Mouse (Mus musculus): ENCODE results near the gene Rbm14. TPM values are rescaled to one million over a fixed set of nuclear protein-coding genes. Genes with fewer than 3 reads are reported as not detected.

The Rbm14 gene
- 91.7 and 99.1 TPM in 2 replicates for total RNA-seq (2012; rRNA removed)

DNA sequence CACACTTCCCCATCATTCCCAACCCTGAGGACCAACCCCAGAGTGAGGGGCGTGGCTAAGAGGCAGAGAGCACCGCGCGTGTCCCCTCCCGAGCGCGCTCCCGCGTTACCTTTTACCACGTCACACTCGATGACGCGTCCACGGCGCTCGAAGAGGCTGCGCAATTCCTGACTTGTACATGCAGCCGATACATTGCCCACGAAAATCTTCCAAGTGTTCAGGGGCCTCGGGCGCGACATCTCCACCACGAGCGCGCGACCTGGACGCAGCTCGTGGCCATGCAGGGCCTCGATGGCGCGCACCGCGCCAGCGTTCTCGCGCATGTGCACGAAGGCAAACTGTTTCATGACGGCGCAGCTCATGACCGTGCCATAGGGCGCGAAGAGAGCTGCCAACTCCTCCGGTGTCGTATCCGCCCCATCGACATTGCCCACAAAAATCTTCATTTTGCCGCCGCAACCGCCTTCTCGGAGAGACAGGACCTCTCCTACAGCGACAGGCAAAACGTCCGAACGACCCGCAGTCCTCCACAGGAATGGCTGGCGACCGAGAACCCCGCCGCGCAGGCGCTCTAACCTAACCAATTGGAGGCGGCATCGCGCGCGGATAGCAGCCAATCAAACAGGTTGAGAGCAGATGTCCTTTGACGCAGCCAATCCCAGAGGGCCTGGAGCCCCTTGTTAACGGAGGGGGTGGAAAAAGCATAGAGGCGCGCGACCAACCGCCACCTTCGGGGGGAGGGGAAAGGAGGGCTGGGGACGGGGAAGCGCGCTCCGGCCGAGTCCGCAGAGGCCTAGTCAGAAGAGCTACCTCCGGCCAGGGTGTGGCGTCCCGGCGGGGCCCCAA, at the start of gene Rbm14, which contains the start of gene Gm21992:
TSS of gene Rbm14 (minus strand) at position 572 of the 846 bp plus-strand sequence.
TSS of gene Gm21992 (minus strand) at position 550 of the 846 bp plus-strand sequence.
- Histone ChIP-seq H3K36me3 (ENCODE audit: control insufficient read depth, insufficient read depth, low read length, poor library complexity, severe bottlenecking) (peaks cover 2% of the 10 kb centered on the region; the same call in 1 of the 2 replicates), H3K9ac (ENCODE audit: insufficient read depth, low read depth, low read length, poor library complexity, severe bottlenecking) (peak within 1 kb of the TSS; percentile 97), H3K27ac (ENCODE audit: insufficient read depth, low read depth, low read length, poor library complexity, severe bottlenecking) (peak within 1 kb of the TSS; percentile 100), H3K4me1 (ENCODE audit: control insufficient read depth in 2 of 2, insufficient read depth in 2 of 2, low read length in 2 of 2, poor library complexity in 1 of 2) (peaks cover 3 to 4% of the 10 kb centered on the region in 2 experiments; a peak in 3 of 4 replicates), H3K9me3 (ENCODE audit: control insufficient read depth, insufficient read depth, low read depth, low read length) (no peaks in the 10 kb centered on the region), H3K4me3 (ENCODE audit: insufficient read depth in 1 of 2, low read depth in 1 of 2, low read length in 2 of 2, poor library complexity in 1 of 2, severe bottlenecking in 1 of 2) (peak within 1 kb of the TSS; percentile 77 to 94)
- in situ Hi-C loops (cut with MboI; ENCODE audit: low sequenced_read_pairs in 2 of 2, unreplicated experiment in 2 of 2): no loop called here
- peak; percentile 98 for DNase-seq (ENCODE audit: low read depth, low spot score)
- TF ChIP-seq MAFK (IDR thresholded peaks at IDR 0.05; ENCODE audit: insufficient read depth, low read depth, low read length) (no peak), CHD2 (IDR thresholded peaks at IDR 0.05; ENCODE audit: low read depth, low read length) (0 out of 2 replicates have a peak, but pooled peaks have one; percentile 42), ZC3H11A (IDR thresholded peaks at IDR 0.05; ENCODE audit: borderline replicate concordance, low read depth, low read length) (no peak), ZNF384 (IDR thresholded peaks at IDR 0.05; ENCODE audit: low read depth, low read length) (no peak), HCFC1 (IDR thresholded peaks at IDR 0.05; ENCODE audit: borderline replicate concordance, insufficient read depth, low read length) (peak; percentile 8; the same call in 1 of the 2 replicates)

DNA sequence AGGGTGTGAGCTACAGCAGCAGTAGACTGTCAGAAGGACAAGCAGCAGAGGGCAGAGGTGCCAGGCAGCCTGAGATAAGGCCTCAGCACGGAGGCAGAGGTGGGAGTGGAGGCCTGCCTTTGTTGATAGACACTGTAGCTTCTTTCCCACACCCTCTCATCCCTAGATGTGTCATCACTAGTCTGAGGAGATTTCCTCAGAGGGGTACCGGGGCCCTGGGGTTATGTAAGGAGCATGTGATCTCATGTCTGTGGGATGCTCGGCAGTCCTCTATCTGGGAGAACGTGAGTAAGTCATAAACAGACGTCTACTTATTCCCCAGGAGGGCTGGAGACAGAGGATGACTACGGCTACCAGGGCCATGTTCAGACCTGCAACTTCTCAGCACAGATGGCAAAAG, 47.6 kb upstream of the Rbm14 start:
- Histone ChIP-seq H3K36me3 (ENCODE audit: control insufficient read depth, insufficient read depth, low read length, poor library complexity, severe bottlenecking) (no peaks in the 10 kb centered on the region; the same call in 1 of the 2 replicates), H3K9ac (ENCODE audit: insufficient read depth, low read depth, low read length, poor library complexity, severe bottlenecking) (no peak overlapping the region), H3K4me3 (ENCODE audit: insufficient read depth in 1 of 2, low read depth in 1 of 2, low read length in 2 of 2, poor library complexity in 1 of 2, severe bottlenecking in 1 of 2) (no peak overlapping the region), H3K27ac (ENCODE audit: insufficient read depth, low read depth, low read length, poor library complexity, severe bottlenecking) (no peak overlapping the region), H3K4me1 (ENCODE audit: control insufficient read depth in 2 of 2, insufficient read depth in 2 of 2, low read length in 2 of 2, poor library complexity in 1 of 2) (peaks cover 0 to 6% of the 10 kb centered on the region in 2 experiments; a peak in 1 of 4 replicates), H3K9me3 (ENCODE audit: control insufficient read depth, insufficient read depth, low read depth, low read length) (no peaks in the 10 kb centered on the region)
- in situ Hi-C loops (cut with MboI; ENCODE audit: low sequenced_read_pairs in 2 of 2, unreplicated experiment in 2 of 2): no loop called here
- no peak for DNase-seq (ENCODE audit: low read depth, low spot score)
- no peak for TF ChIP-seq ZC3H11A (IDR thresholded peaks at IDR 0.05; ENCODE audit: borderline replicate concordance, low read depth, low read length)
- TF ChIP-seq ZNF384 (IDR thresholded peaks at IDR 0.05; ENCODE audit: low read depth, low read length): no peak
- no peak for TF ChIP-seq MAFK (IDR thresholded peaks at IDR 0.05; ENCODE audit: insufficient read depth, low read depth, low read length)
- no peak for TF ChIP-seq HCFC1 (IDR thresholded peaks at IDR 0.05; ENCODE audit: borderline replicate concordance, insufficient read depth, low read length)
- no peak for TF ChIP-seq CHD2 (IDR thresholded peaks at IDR 0.05; ENCODE audit: low read depth, low read length)

DNA sequence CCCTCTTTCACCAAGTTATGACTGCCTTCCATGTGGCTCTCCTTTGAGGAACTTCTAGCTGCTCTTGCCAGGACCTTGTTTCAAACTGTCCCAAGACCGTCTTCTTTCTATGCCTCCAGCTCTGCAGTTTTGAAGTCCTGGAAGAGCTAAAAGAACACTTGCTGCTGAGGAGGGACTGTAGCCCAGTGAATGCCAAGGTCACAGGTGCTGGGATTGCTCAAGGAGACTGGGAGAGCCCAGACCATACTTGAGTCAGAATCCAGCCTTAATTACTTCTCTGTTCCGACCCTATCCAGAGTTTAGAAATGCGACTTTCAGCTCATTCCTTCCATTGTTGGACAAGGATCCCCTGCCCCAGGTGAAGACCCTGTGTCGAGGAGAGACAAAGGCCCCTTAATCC, 44.5 kb upstream of the Rbm14 start:
- H3K4me1 ChIP-seq (ENCODE audit: control insufficient read depth in 2 of 2, insufficient read depth in 2 of 2, low read length in 2 of 2, poor library complexity in 1 of 2): peaks cover 2 to 7% of the 10 kb centered on the region in 2 experiments; a peak in 3 of 4 replicates
- H3K9me3 ChIP-seq (ENCODE audit: control insufficient read depth, insufficient read depth, low read depth, low read length): no peaks in the 10 kb centered on the region
- no peak overlapping the region for H3K4me3 ChIP-seq (ENCODE audit: insufficient read depth in 1 of 2, low read depth in 1 of 2, low read length in 2 of 2, poor library complexity in 1 of 2, severe bottlenecking in 1 of 2)
- no peak overlapping the region for H3K9ac ChIP-seq (ENCODE audit: insufficient read depth, low read depth, low read length, poor library complexity, severe bottlenecking)
- H3K27ac ChIP-seq (ENCODE audit: insufficient read depth, low read depth, low read length, poor library complexity, severe bottlenecking): no peak overlapping the region
- in situ Hi-C loops (cut with MboI; ENCODE audit: low sequenced_read_pairs in 2 of 2, unreplicated experiment in 2 of 2): no loop called here
- no peaks in the 10 kb centered on the region for H3K36me3 ChIP-seq (ENCODE audit: control insufficient read depth, insufficient read depth, low read length, poor library complexity, severe bottlenecking)
- TF ChIP-seq MAFK (IDR thresholded peaks at IDR 0.05; ENCODE audit: insufficient read depth, low read depth, low read length) (no peak), ZC3H11A (IDR thresholded peaks at IDR 0.05; ENCODE audit: borderline replicate concordance, low read depth, low read length) (no peak), HCFC1 (IDR thresholded peaks at IDR 0.05; ENCODE audit: borderline replicate concordance, insufficient read depth, low read length) (no peak)
- no peak for DNase-seq (ENCODE audit: low read depth, low spot score)

DNA sequence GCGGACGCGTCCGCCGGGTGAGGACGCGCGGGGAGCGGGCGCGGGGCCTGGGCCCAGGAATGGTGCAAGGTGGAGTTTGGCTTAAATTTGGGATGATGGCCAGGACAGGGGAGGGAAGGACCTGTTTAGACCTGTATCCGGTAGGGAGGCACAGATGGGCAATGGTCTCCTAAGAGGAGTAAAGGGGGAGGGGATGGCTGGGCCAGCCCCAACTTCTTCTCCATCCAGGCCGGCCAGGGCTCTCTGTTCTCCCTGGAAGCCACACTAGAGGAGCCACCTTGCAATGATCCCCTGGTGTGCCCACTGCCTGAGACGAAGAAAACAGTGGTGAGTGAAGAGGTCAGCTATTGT, 44.0 kb upstream of the Rbm14 start:
- Histone ChIP-seq H3K4me3 (ENCODE audit: insufficient read depth in 1 of 2, low read depth in 1 of 2, low read length in 2 of 2, poor library complexity in 1 of 2, severe bottlenecking in 1 of 2) (peak overlapping the region; percentile 67 to 73), H3K9me3 (ENCODE audit: control insufficient read depth, insufficient read depth, low read depth, low read length) (no peaks in the 10 kb centered on the region), H3K27ac (ENCODE audit: insufficient read depth, low read depth, low read length, poor library complexity, severe bottlenecking) (no peak overlapping the region), H3K4me1 (ENCODE audit: control insufficient read depth in 2 of 2, insufficient read depth in 2 of 2, low read length in 2 of 2, poor library complexity in 1 of 2) (peaks cover 7% of the 10 kb centered on the region in 2 experiments), H3K36me3 (ENCODE audit: control insufficient read depth, insufficient read depth, low read length, poor library complexity, severe bottlenecking) (no peaks in the 10 kb centered on the region), H3K9ac (ENCODE audit: insufficient read depth, low read depth, low read length, poor library complexity, severe bottlenecking) (peak overlapping the region; percentile 64)
- no peak for DNase-seq (ENCODE audit: low read depth, low spot score)
- in situ Hi-C loops (cut with MboI; ENCODE audit: low sequenced_read_pairs in 2 of 2, unreplicated experiment in 2 of 2): no loop called here
- no peak for TF ChIP-seq CHD2 (IDR thresholded peaks at IDR 0.05; ENCODE audit: low read depth, low read length)
- no peak for TF ChIP-seq HCFC1 (IDR thresholded peaks at IDR 0.05; ENCODE audit: borderline replicate concordance, insufficient read depth, low read length)
- no peak for TF ChIP-seq ZC3H11A (IDR thresholded peaks at IDR 0.05; ENCODE audit: borderline replicate concordance, low read depth, low read length)
- TF ChIP-seq MAFK (IDR thresholded peaks at IDR 0.05; ENCODE audit: insufficient read depth, low read depth, low read length): no peak
- no peak for TF ChIP-seq ZNF384 (IDR thresholded peaks at IDR 0.05; ENCODE audit: low read depth, low read length)
